Mouse (Mus musculus) stomach, postnatal 0 days (tissue): ENCODE measurements around the gene Aldh9a1.

Experiments
- CTCF ChIP-seq: IDR thresholded peaks from 2 replicates; pipeline ENCODE4 v1.5.1; 2016; ENCODE audit warnings: antibody characterized with exemption, low read depth, mild to moderate bottlenecking, moderate library complexity
- EP300 ChIP-seq: optimal IDR thresholded peaks from 2 replicates; pipeline ENCODE3; 2016; ENCODE audit warnings: antibody characterized with exemption

DNA sequence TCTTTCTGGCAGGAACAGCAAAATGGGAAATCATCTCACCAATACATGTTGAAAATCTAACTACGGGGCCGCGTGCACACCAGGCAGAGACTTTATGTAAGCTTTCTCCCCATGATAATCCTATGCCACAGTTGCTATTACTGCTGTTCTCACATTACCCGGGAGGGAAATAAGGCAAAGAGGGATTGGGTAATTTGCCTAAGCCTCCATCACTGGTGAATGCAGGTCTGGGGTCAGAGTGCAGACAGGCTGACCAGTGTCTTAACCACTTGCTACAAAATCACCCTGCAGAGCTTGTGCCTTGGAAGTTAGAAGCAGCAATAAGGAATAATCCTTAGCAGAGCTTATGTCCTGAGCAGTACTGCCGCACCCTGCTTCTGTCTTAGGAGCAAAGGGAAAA, 35.8 kb downstream of the Aldh9a1 start:
- TF ChIP-seq CTCF (no peak), EP300 (no peak)
